Comparison of ENCODE assay signal across 32 mouse cellular contexts in genomic region chr11:86028034-86028433, GRCm38 (mm10).
A peak's percentile ranks its signal among the peaks of the same experiment; 100 is the strongest.
DNase-seq lines count a peak whose midpoint lies in the region; ATAC-seq lines count a peak whose summit lies in the region.
"Had no signal": no experiment of that assay in that cellular context is flagged by ENCODE, and none has a peak within 500 bp of the region (broad histone marks: within the 10 kb centered on the region; RNA-seq: fewer than 3 reads in every experiment).

No protein-coding gene starts in this region.

- H3K27me3 ChIP-seq in embryonic facial prominence, embryonic 11.5 days (ENCODE audit: control insufficient read depth, insufficient read depth, low read length), result no peaks in the 10 kb centered on the region
- no peaks in the 10 kb centered on the region for H3K27me3 ChIP-seq in embryonic facial prominence, embryonic 10.5 days (replicated peaks; ENCODE audit: low read depth, poor library complexity, severe bottlenecking)
- H3K27me3 ChIP-seq in lung, embryonic 16.5 days (ENCODE audit: control insufficient read depth, insufficient read depth, low read depth, low read length), result no peaks in the 10 kb centered on the region
- peaks cover 6% of the 10 kb centered on the region for H3K27me3 ChIP-seq in limb, embryonic 10.5 days (ENCODE audit: low read depth, poor library complexity, severe bottlenecking)
- H3K27me3 ChIP-seq: CH12.LX; heart, embryonic 13.5 days; hindbrain, embryonic 15.5 days; liver, embryonic 12.5 days; midbrain, embryonic 13.5 days; stomach, embryonic 15.5 days had no signal

- 39% methylated on average over 5 of the region's 5 CpGs for WGBS in embryonic facial prominence, embryonic 11.5 days
- WGBS in embryonic facial prominence, embryonic 10.5 days, result 70% methylated on average over 5 of the region's 5 CpGs
- WGBS in lung, embryonic 16.5 days, result 38% methylated on average over 5 of the region's 5 CpGs
- 86% methylated on average over 5 of the region's 5 CpGs for WGBS in limb, embryonic 10.5 days

- no peaks in the 10 kb centered on the region for H3K9me3 ChIP-seq in embryonic facial prominence, embryonic 11.5 days (replicated peaks; ENCODE audit: control insufficient read depth, low read length)
- H3K9me3 ChIP-seq in embryonic facial prominence, embryonic 10.5 days, result no peaks in the 10 kb centered on the region
- H3K9me3 ChIP-seq in lung, embryonic 16.5 days (ENCODE audit: control insufficient read depth, low read length), result no peaks in the 10 kb centered on the region
- no peaks in the 10 kb centered on the region for H3K9me3 ChIP-seq in limb, embryonic 10.5 days (replicated peaks)
- H3K9me3 ChIP-seq: heart, embryonic 13.5 days; hindbrain, embryonic 15.5 days; liver, embryonic 12.5 days; megakaryocyte, embryonic 14.5 days; midbrain, embryonic 13.5 days; stomach, embryonic 15.5 days had no signal

- no peaks in the 10 kb centered on the region for H3K36me3 ChIP-seq in embryonic facial prominence, embryonic 11.5 days (replicated peaks; ENCODE audit: control insufficient read depth, insufficient read depth, low read depth, low read length)
- H3K36me3 ChIP-seq in embryonic facial prominence, embryonic 10.5 days (replicated peaks), result no peaks in the 10 kb centered on the region
- H3K36me3 ChIP-seq in lung, embryonic 16.5 days (ENCODE audit: control insufficient read depth, insufficient read depth, low read length), result no peaks in the 10 kb centered on the region
- H3K36me3 ChIP-seq in limb, embryonic 10.5 days, result no peaks in the 10 kb centered on the region
- H3K36me3 ChIP-seq: heart, embryonic 13.5 days; hindbrain, embryonic 15.5 days; liver, embryonic 12.5 days; midbrain, embryonic 13.5 days; stomach, embryonic 15.5 days had no signal

- no peak overlapping the region for H3K9ac ChIP-seq in embryonic facial prominence, embryonic 11.5 days (replicated peaks; ENCODE audit: low read length)
- no peak overlapping the region for H3K9ac ChIP-seq in lung, embryonic 16.5 days (ENCODE audit: low read length)
- H3K9ac ChIP-seq: heart, embryonic 13.5 days; hindbrain, embryonic 15.5 days; liver, embryonic 12.5 days; liver, postnatal 0 days; midbrain, embryonic 13.5 days; stomach, embryonic 15.5 days had no signal

- DNase-seq in embryonic facial prominence, embryonic 11.5 days (ENCODE audit: low spot score), result peak; percentile 62
- no peak for DNase-seq in embryonic facial prominence, embryonic 10.5 days (ENCODE audit: low spot score)
- DNase-seq in lung, postnatal 36 days, result no peak
- no peak for DNase-seq in limb, embryonic 10.5 days (ENCODE audit: low spot score)
- DNase-seq in adrenal gland, postnatal 4 days (ENCODE audit: low spot score in 2 of 2), result no peak
- DNase-seq: adrenal gland, adult 8-10 months; cerebellum, adult 11-12 months; cerebellum, adult 9-11 months; embryo, embryonic 11 days; gastrocnemius, adult 2 months; gastrocnemius, postnatal 36 days; heart, adult 2 months; heart, postnatal 10 days; kidney, adult 11 months; kidney, postnatal 36 days; left cerebral cortex, postnatal 4 days; liver, postnatal 0 days; lung, postnatal 4 days; right cerebral cortex, postnatal 25 days; thymus, postnatal 14 days had no signal

- ATAC-seq in embryonic facial prominence, embryonic 11.5 days (replicated peaks; ENCODE audit: insufficient number of reproducible peaks, low FRiP score, low TSS enrichment, low read depth), result 0 out of 2 replicates have a peak, but pooled peaks have one; percentile 52
- ATAC-seq in lung, embryonic 16.5 days (ENCODE audit: low read depth), result peak; percentile 55; the same call in 1 of the 2 replicates
- no peak for ATAC-seq in activated CD4-positive, CD25-positive, alpha-beta regulatory T cell, adult 4 months
- ATAC-seq: forebrain, embryonic 16.5 days; inflammation-experienced regulatory T-cells, adult 6 months; liver, embryonic 12.5 days; liver, postnatal 0 days; midbrain, embryonic 13.5 days had no signal

- no peak overlapping the region for H3K4me3 ChIP-seq in embryonic facial prominence, embryonic 11.5 days (ENCODE audit: low read depth, low read length)
- no peak overlapping the region for H3K4me3 ChIP-seq in embryonic facial prominence, embryonic 10.5 days
- no peak overlapping the region for H3K4me3 ChIP-seq in lung, embryonic 16.5 days (ENCODE audit: low read length)
- H3K4me3 ChIP-seq in limb, embryonic 10.5 days, result no peak overlapping the region
- H3K4me3 ChIP-seq: gastrocnemius, adult 2 months; heart, adult 2 months; heart, embryonic 13.5 days; hindbrain, embryonic 15.5 days; layer of hippocampus, adult 2 months; liver, embryonic 12.5 days; megakaryocyte, embryonic 14.5 days; midbrain, embryonic 13.5 days; stomach, embryonic 15.5 days had no signal

- H3K4me1 ChIP-seq in embryonic facial prominence, embryonic 11.5 days (ENCODE audit: control insufficient read depth, insufficient read depth, low read length), result no peaks in the 10 kb centered on the region
- H3K4me1 ChIP-seq in embryonic facial prominence, embryonic 10.5 days, result peaks cover 25% of the 10 kb centered on the region
- H3K4me1 ChIP-seq in lung, embryonic 16.5 days (replicated peaks; ENCODE audit: control insufficient read depth, insufficient read depth, low read length), result no peaks in the 10 kb centered on the region
- peaks cover 44% of the 10 kb centered on the region for H3K4me1 ChIP-seq in limb, embryonic 10.5 days
- H3K4me1 ChIP-seq: hindbrain, embryonic 15.5 days; liver, embryonic 12.5 days had no signal

- no peak overlapping the region for H3K4me2 ChIP-seq in embryonic facial prominence, embryonic 11.5 days (ENCODE audit: low read depth, low read length)
- no peak overlapping the region for H3K4me2 ChIP-seq in lung, embryonic 16.5 days (ENCODE audit: low read depth, low read length)
- H3K4me2 ChIP-seq: heart, embryonic 13.5 days; hindbrain, embryonic 15.5 days; liver, embryonic 12.5 days; midbrain, embryonic 13.5 days; stomach, embryonic 15.5 days had no signal

- no peak overlapping the region for H3K27ac ChIP-seq in embryonic facial prominence, embryonic 11.5 days (replicated peaks; ENCODE audit: low read depth, low read length)
- H3K27ac ChIP-seq in embryonic facial prominence, embryonic 10.5 days (replicated peaks), result no peak overlapping the region
- H3K27ac ChIP-seq in lung, embryonic 16.5 days (ENCODE audit: low read length), result no peak overlapping the region
- peak overlapping the region; percentile 48; the same call in 1 of the 2 replicates for H3K27ac ChIP-seq in limb, embryonic 10.5 days
- H3K27ac ChIP-seq: gastrocnemius, adult 2 months; heart, adult 2 months; heart, embryonic 13.5 days; hindbrain, embryonic 15.5 days; layer of hippocampus, adult 2 months; liver, embryonic 12.5 days; midbrain, embryonic 13.5 days; stomach, embryonic 15.5 days had no signal
